Mouse (Mus musculus): ENCODE results near the gene Spata2.

Gene Spata2

GRCm38 (mm10) chr2:167508569-167508968 lies 15.9 kb upstream of the Spata2 start:
- no peak for DNase-seq

- DNase-seq, result no peak
Measured at GRCm38 (mm10) chr2:167507719-167508385, 15.2 kb upstream of the Spata2 start.

- no peak for DNase-seq
Measured at GRCm38 (mm10) chr2:167506546-167507260, 14.0 kb upstream of the Spata2 start.

- peak in 1 of 2 experiments; percentile 32 for DNase-seq
Measured at GRCm38 (mm10) chr2:167505127-167505526, 12.4 kb upstream of the Spata2 start.

- peak; percentile 38 to 64 for DNase-seq
Measured at GRCm38 (mm10) chr2:167503896-167504349, 11.2 kb upstream of the Spata2 start.

- DNase-seq, result peak; percentile 82 to 91
Measured at GRCm38 (mm10) chr2:167503253-167503895, 10.7 kb upstream of the Spata2 start.

- DNase-seq, result no peak
Measured at GRCm38 (mm10) chr2:167502554-167503252, 10.0 kb upstream of the Spata2 start.

- DNase-seq, result peak in 1 of 2 experiments; percentile 62
Measured at GRCm38 (mm10) chr2:167497272-167497671, 4.6 kb upstream of the Spata2 start.

GRCm38 (mm10) chr2:167496437-167496836 lies 3.8 kb upstream of the Spata2 start:
- no peak for DNase-seq

- DNase-seq, result peak in 1 of 2 experiments; percentile 44
Measured at GRCm38 (mm10) chr2:167491757-167492708, 654 bp downstream of the Spata2 start, which contains the start of gene Rnf114. TSS of gene Rnf114 (plus strand) at chr2:167492645.

GRCm38 (mm10) chr2:167490813-167491525 lies 1.7 kb downstream of the Spata2 start:
- DNase-seq, result no peak

GRCm38 (mm10) chr2:167487994-167488393 lies 4.7 kb downstream of the Spata2 start:
- DNase-seq, result no peak

GRCm38 (mm10) chr2:167487551-167487950 lies 5.1 kb downstream of the Spata2 start:
- no peak for DNase-seq

GRCm38 (mm10) chr2:167486573-167486972 lies 6.1 kb downstream of the Spata2 start:
- no peak for DNase-seq

- no peak for DNase-seq
Measured at GRCm38 (mm10) chr2:167485501-167486377, 6.9 kb downstream of the Spata2 start.

GRCm38 (mm10) chr2:167484932-167485331 lies 7.8 kb downstream of the Spata2 start:
- no peak for DNase-seq

GRCm38 (mm10) chr2:167483827-167484410 lies 8.8 kb downstream of the Spata2 start:
- DNase-seq, result no peak

- no peak for DNase-seq
Measured at GRCm38 (mm10) chr2:167483081-167483826, 9.4 kb downstream of the Spata2 start.

GRCm38 (mm10) chr2:167482681-167483080 lies 10.0 kb downstream of the Spata2 start:
- DNase-seq, result no peak
